Mouse (Mus musculus): ENCODE measurements around the gene Ptpn14.

DNA sequence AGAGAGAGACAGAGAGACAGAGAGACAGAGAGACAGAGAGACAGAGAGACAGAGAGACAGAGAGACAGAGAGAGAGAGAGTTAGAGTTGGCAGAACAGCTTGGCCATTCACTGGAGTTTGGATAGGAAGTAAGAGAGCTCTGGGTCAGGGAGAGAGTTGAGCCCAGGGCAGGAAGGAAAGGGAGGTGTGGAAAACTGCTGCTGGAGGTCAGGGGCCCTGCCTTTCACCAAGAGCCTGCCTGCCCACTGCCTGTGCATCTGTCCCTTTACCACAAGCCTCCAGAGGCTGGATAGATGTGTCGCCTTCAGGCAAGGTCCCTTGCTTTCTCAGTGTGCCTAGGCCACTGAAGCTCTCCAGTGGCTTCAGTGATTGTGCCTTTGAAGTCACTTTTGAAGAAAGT, 46.7 kb downstream of the Ptpn14 start:
- no peak for TF ChIP-seq EP300 (IDR thresholded peaks at IDR 0.05; ENCODE audit: low read depth)
- TF ChIP-seq CTCF (IDR thresholded peaks at IDR 0.05; ENCODE audit: low read depth): no peak
